Mouse (Mus musculus): Measurements from ENCODE around the gene Ccdc71.

GRCm38 (mm10) chr9:108494905-108495304 lies 34.6 kb downstream of the Ccdc71 start:
- TF ChIP-seq GATA1 (IDR thresholded peaks at IDR 0.05; ENCODE audit: borderline replicate concordance, low read length), result no peak
- no peak for TF ChIP-seq FLI1 (IDR thresholded peaks at IDR 0.05; ENCODE audit: low read length)
